In the genomic region with DNA sequence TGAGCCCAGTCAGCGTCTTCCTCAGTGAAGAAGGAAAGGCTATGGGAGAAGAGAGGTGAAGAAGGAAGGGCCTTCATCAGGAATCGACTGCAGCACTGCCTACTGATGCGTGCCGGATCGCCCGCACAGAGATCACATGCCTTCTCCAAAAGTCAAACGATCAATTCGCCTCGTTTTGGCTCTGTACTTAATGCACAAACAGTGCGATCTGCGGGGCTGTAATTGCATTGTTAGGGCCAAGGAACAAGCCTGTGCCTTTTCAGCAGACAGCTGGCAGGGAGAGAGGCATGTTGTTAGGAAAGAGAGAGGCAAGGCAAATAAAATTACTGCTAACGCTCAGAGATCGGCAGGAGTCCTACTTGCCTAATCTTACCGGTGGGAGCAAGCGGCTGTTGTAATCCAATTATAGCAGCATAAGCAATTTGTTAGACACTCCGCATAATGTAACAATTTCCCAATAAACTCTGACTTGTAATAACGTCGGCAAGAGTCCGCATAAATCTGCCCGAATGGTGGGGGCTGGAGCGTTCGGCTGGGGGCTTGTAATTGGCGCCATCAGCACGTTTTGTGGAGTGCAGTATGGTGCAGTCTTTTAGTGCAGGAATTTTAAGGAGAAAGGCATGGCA, we compare ENCODE assay signal across 8 mouse cellular contexts.
DNase-seq lines count a peak whose midpoint lies in the region; ATAC-seq and TF ChIP-seq lines count a peak whose summit lies in the region.

No protein-coding gene starts in this region.

- DNase-seq in lung, embryonic 14.5 days, result peak; percentile 32
- DNase-seq in lung, adult 2 months, result no peak
- DNase-seq in layer of hippocampus, postnatal 14 days (ENCODE audit: low spot score in 2 of 2), result peak; percentile 60 to 73
- DNase-seq in thymus, postnatal 0 days (ENCODE audit: low spot score), result no peak
- no peak for DNase-seq in kidney, postnatal 36 days
- DNase-seq in spleen, postnatal 10 days (ENCODE audit: low spot score in 2 of 2), result no peak

- H3K4me1 ChIP-seq in lung, embryonic 14.5 days (ENCODE audit: insufficient read depth), result peaks cover 6% of the 10 kb centered on the region
- peaks cover 14% of the 10 kb centered on the region for H3K4me1 ChIP-seq in lung, adult 2 months (ENCODE audit: control insufficient read depth, insufficient read depth, low read length)
- H3K4me1 ChIP-seq in embryonic facial prominence, embryonic 12.5 days, result peaks cover 19% of the 10 kb centered on the region
- peaks cover 31% of the 10 kb centered on the region for H3K4me1 ChIP-seq in neural tube, embryonic 12.5 days

- no peak for TF ChIP-seq POLR2A in lung, adult 2 months (IDR thresholded peaks at IDR 0.05; ENCODE audit: borderline replicate concordance, extremely low read depth, low read depth, low read length)

- H3K36me3 ChIP-seq in lung, embryonic 14.5 days (ENCODE audit: insufficient read depth), result peaks cover 5% of the 10 kb centered on the region; the same call in 1 of the 2 replicates
- H3K36me3 ChIP-seq in embryonic facial prominence, embryonic 12.5 days, result peaks cover 4% of the 10 kb centered on the region; the same call in 1 of the 2 replicates
- 0 out of 2 replicates have a peak, but pooled peaks cover 4% of the 10 kb centered on the region for H3K36me3 ChIP-seq in neural tube, embryonic 12.5 days

- H3K9me3 ChIP-seq in lung, embryonic 14.5 days (ENCODE audit: low read depth, low read length), result no peaks in the 10 kb centered on the region
- no peaks in the 10 kb centered on the region for H3K9me3 ChIP-seq in embryonic facial prominence, embryonic 12.5 days
- H3K9me3 ChIP-seq in neural tube, embryonic 12.5 days, result no peaks in the 10 kb centered on the region

- no peak overlapping the region for H3K27ac ChIP-seq in lung, embryonic 14.5 days (ENCODE audit: low read depth)
- H3K27ac ChIP-seq in embryonic facial prominence, embryonic 12.5 days, result no peak overlapping the region
- peak overlapping the region; percentile 53; the same call in 1 of the 2 replicates for H3K27ac ChIP-seq in neural tube, embryonic 12.5 days

- no peaks in the 10 kb centered on the region for H3K27me3 ChIP-seq in lung, embryonic 14.5 days (ENCODE audit: insufficient read depth, low read length)
- H3K27me3 ChIP-seq in embryonic facial prominence, embryonic 12.5 days, result no peaks in the 10 kb centered on the region
- no peaks in the 10 kb centered on the region for H3K27me3 ChIP-seq in neural tube, embryonic 12.5 days (replicated peaks)

- H3K9ac ChIP-seq in lung, embryonic 14.5 days, result no peak overlapping the region
- no peak overlapping the region for H3K9ac ChIP-seq in embryonic facial prominence, embryonic 12.5 days
- H3K9ac ChIP-seq in neural tube, embryonic 12.5 days, result peak overlapping the region; percentile 8; the same call in 1 of the 2 replicates

- 55% methylated on average over 24 of the region's 24 CpGs for WGBS in lung, embryonic 14.5 days
- WGBS in lung, adult 2 months, result 71% methylated on average over 24 of the region's 24 CpGs
- WGBS in embryonic facial prominence, embryonic 12.5 days, result 43% methylated on average over 24 of the region's 24 CpGs
- 24% methylated on average over 24 of the region's 24 CpGs for WGBS in neural tube, embryonic 12.5 days

- TF ChIP-seq CTCF in lung, embryonic 14.5 days (IDR thresholded peaks at IDR 0.05; ENCODE audit: low read depth), result no peak
- TF ChIP-seq CTCF in lung, adult 2 months (IDR thresholded peaks at IDR 0.05; ENCODE audit: insufficient read depth, low read length), result no peak

- H3K4me2 ChIP-seq in lung, embryonic 14.5 days, result no peak overlapping the region
- peak overlapping the region; percentile 25 for H3K4me2 ChIP-seq in embryonic facial prominence, embryonic 12.5 days (replicated peaks)
- peak overlapping the region; percentile 47 for H3K4me2 ChIP-seq in neural tube, embryonic 12.5 days (replicated peaks)

- ATAC-seq in lung, embryonic 14.5 days (ENCODE audit: insufficient read depth), result no peak
- ATAC-seq in embryonic facial prominence, embryonic 12.5 days (ENCODE audit: insufficient number of reproducible peaks, insufficient read depth, low FRiP score, low TSS enrichment), result peak; percentile 28; the same call in 1 of the 2 replicates
- ATAC-seq in neural tube, embryonic 12.5 days (ENCODE audit: low FRiP score, low read depth), result peak; percentile 77

- no peak overlapping the region for H3K4me3 ChIP-seq in lung, embryonic 14.5 days (ENCODE audit: low read depth, low read length)
- H3K4me3 ChIP-seq in lung, adult 2 months (replicated peaks; ENCODE audit: extremely low read depth, low read depth, low read length), result no peak overlapping the region
- H3K4me3 ChIP-seq in embryonic facial prominence, embryonic 12.5 days, result no peak overlapping the region
- H3K4me3 ChIP-seq in neural tube, embryonic 12.5 days, result no peak overlapping the region

Comparison
In these comparisons a context has a peak if more than half of its experiments do, and no peak if none do; other contexts are left out.
1. DNase-seq: peak in lung, embryonic 14.5 days (single experiment) and layer of hippocampus, postnatal 14 days (2 of 2); none in lung, adult 2 months (single experiment), thymus, postnatal 0 days (single experiment), kidney, postnatal 36 days (0 of 2) and spleen, postnatal 10 days (0 of 2).